Mouse (Mus musculus) midbrain, embryonic 12.5 days (tissue): ENCODE results near the gene 2210408I21Rik. TPM values are rescaled to one million over a fixed set of nuclear protein-coding genes. Genes with fewer than 3 reads are reported as not detected.

Source experiments
- ATAC-seq: fragments of 200-750 bp; cut with Nextera tagmentation; 2 replicates; pipeline ENCODE4 v1.8.0; 2017; ENCODE audit warnings: low read depth, moderate TSS enrichment, moderate library complexity; ENCODE audit not compliant: low FRiP score
- H3K27ac ChIP-seq: fragments of 300-500 bp; sonication (generic); replicated peaks from 2 replicates; pipeline ENCODE4 v1.5.1; 2016; ENCODE audit warnings: mild to moderate bottlenecking
- H3K27me3 ChIP-seq: fragments of 300-500 bp; sonication (generic); 2 replicates; pipeline ENCODE4 v1.6.1; 2016; ENCODE audit warnings: mild to moderate bottlenecking
- H3K36me3 ChIP-seq: fragments of 300-500 bp; sonication (generic); 2 replicates; pipeline ENCODE4 v1.6.1; 2016
- H3K4me1 ChIP-seq: fragments of 300-500 bp; sonication (generic); 2 replicates; pipeline ENCODE4 v1.6.1; 2016
- H3K4me2 ChIP-seq: fragments of 300-500 bp; sonication (generic); replicated peaks from 2 replicates; pipeline ENCODE4 v1.6.1; 2016; ENCODE audit warnings: mild to moderate bottlenecking, moderate library complexity
- H3K4me3 ChIP-seq: fragments of 300-500 bp; sonication (generic); 2 replicates; pipeline ENCODE4 v1.5.1; 2016; ENCODE audit warnings: mild to moderate bottlenecking
- H3K9ac ChIP-seq: fragments of 300-500 bp; sonication (generic); replicated peaks from 2 replicates; pipeline ENCODE4 v1.6.1; 2016; ENCODE audit warnings: mild to moderate bottlenecking, moderate library complexity
- H3K9me3 ChIP-seq: fragments of 300-500 bp; sonication (generic); 2 replicates; pipeline ENCODE4 v1.6.1; 2016; ENCODE audit warnings: mild to moderate bottlenecking
- WGBS: fragments of 180-500 bp; shearing (Covaris S2); methylation state at CpG from one replicate; pipeline ENCODE4 v1.1.7; 2016; 5-methylcytosine and 5-hydroxymethylcytosine counted together
- polyA plus RNA-seq: library from polyadenylated mRNA; unstranded; fragments of >200 nt; fragmentation: Nextera tagmentation; extraction: Ambion mirVana; gene quantifications from 2 replicates; pipeline ENCODE4 v1.2.1, GENCODE M21; 2016

Gene 2210408I21Rik
- polyA plus RNA-seq, 1 experiment from 2014 or later: 15.2 TPM

GRCm38 (mm10) chr13:77208764-77209418 lies 73.6 kb downstream of the 2210408I21Rik start:
- H3K9ac ChIP-seq: no peak overlapping the region
- no peak overlapping the region for H3K4me2 ChIP-seq
- H3K4me1 ChIP-seq: no peaks in the 10 kb centered on the region
- ATAC-seq: peak; percentile 49; the same call in 1 of the 2 replicates
- WGBS: 73% methylated on average over 7 of the region's 7 CpGs
- no peak overlapping the region for H3K4me3 ChIP-seq
- H3K27me3 ChIP-seq: no peaks in the 10 kb centered on the region
- no peaks in the 10 kb centered on the region for H3K36me3 ChIP-seq
- no peak overlapping the region for H3K27ac ChIP-seq
- H3K9me3 ChIP-seq: no peaks in the 10 kb centered on the region

DNA sequence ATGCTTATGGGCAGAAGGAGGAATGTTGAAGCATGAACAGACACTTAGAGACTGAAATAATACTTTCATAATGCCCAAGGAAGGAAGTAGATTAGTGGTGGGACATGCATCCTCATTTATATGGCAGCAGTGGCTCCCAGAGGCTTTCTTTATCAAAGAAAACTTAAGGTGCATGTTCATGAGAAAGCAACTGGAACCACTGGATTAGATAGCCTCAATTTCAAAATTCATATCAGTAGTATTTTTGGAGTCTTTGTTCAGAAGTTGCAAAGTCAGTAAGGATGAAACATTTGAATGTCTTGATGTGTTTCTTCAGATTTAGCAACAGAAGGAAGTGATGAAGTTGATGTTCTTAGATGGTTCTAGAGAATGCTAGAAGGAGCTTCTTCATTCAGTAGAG lies 77.9 kb downstream of the 2210408I21Rik start:
- no peak overlapping the region for H3K4me2 ChIP-seq
- no peak overlapping the region for H3K9ac ChIP-seq
- ATAC-seq: no peak
- H3K9me3 ChIP-seq: no peaks in the 10 kb centered on the region
- no peak overlapping the region for H3K27ac ChIP-seq
- H3K4me1 ChIP-seq: no peaks in the 10 kb centered on the region
- no peak overlapping the region for H3K4me3 ChIP-seq
- H3K27me3 ChIP-seq: no peaks in the 10 kb centered on the region
- no peaks in the 10 kb centered on the region for H3K36me3 ChIP-seq

DNA sequence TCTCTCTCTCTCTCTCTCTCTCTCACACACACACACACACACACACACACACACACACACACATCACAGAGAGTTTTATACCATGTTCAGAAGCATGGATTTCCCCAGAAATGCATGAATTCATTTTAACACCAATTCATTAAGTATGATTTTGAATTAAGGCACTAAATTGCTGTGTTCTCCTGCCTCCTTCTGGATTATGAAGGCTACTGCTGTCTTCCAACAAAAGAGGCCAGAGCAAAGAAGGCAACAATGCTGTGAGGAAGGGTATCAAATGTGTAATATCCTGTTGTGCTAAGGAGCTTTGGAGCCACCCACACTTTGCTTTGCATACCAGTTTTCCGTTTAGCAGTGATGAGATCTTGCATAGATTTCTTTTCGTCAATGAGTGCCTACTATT lies 80.1 kb downstream of the 2210408I21Rik start:
- Histone ChIP-seq H3K27me3 (no peaks in the 10 kb centered on the region), H3K4me2 (no peak overlapping the region), H3K9me3 (no peaks in the 10 kb centered on the region), H3K4me1 (no peaks in the 10 kb centered on the region), H3K9ac (no peak overlapping the region), H3K27ac (no peak overlapping the region), H3K36me3 (no peaks in the 10 kb centered on the region), H3K4me3 (no peak overlapping the region)
- no peak for ATAC-seq
- WGBS: 81% methylated on average over 2 of the region's 2 CpGs

DNA sequence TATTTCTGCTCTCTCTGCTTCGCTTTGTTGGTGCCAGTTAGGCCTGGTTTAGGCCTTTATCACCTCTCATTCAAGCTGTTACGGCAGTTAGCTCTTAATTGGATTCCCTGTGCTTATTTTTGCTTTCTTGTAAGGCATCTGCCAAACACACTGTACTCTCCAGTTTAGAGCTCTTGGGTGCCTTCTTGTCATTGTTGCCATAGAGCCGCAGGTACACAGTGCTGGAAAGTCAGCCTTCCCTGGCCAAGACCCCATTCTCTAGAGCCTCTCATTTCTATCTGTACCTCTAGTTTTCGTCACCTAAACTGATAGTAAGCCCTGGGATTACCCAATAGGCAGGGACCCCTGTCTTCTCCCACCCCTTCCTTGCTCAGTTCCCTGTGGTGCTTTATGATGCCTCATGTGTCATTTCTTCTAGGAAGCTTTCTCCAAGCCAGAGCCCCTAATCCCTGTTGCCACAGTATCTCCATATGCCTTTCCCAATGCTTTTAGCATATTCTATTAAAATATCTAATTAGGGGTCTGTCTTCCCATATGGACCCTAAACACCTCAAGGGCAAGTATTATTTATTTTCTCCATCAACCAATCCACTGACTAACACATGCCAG lies 82.4 kb downstream of the 2210408I21Rik start:
- Histone ChIP-seq H3K4me3 (no peak overlapping the region), H3K9me3 (no peaks in the 10 kb centered on the region), H3K27ac (no peak overlapping the region), H3K9ac (no peak overlapping the region), H3K4me2 (no peak overlapping the region), H3K36me3 (no peaks in the 10 kb centered on the region), H3K27me3 (no peaks in the 10 kb centered on the region), H3K4me1 (no peaks in the 10 kb centered on the region)
- no peak for ATAC-seq
- WGBS: 83% methylated on average over 4 of the region's 4 CpGs

DNA sequence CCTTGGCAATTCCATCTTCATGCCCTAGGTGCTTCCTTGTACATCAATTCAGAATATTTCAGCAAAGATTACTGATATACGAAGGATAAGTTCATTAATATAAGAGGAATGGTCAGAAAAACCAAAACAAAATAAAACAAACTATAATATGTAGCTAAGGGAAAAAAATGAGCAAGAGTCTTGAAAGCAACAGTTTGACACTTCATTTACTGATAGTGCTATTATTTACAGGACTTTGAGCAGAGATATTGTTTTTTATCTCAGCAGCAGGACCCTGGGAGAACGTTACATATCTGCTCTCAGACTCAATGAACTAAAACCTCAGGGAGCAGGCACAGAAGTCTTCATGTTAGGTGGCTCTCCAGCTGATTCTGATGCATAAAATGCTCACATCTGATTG lies 85.7 kb downstream of the 2210408I21Rik start:
- Histone ChIP-seq H3K4me3 (no peak overlapping the region), H3K9me3 (no peaks in the 10 kb centered on the region), H3K4me1 (no peaks in the 10 kb centered on the region), H3K27ac (no peak overlapping the region), H3K4me2 (no peak overlapping the region), H3K36me3 (no peaks in the 10 kb centered on the region), H3K27me3 (no peaks in the 10 kb centered on the region), H3K9ac (no peak overlapping the region)
- ATAC-seq: no peak
- 78% methylated on average over 2 of the region's 2 CpGs for WGBS

DNA sequence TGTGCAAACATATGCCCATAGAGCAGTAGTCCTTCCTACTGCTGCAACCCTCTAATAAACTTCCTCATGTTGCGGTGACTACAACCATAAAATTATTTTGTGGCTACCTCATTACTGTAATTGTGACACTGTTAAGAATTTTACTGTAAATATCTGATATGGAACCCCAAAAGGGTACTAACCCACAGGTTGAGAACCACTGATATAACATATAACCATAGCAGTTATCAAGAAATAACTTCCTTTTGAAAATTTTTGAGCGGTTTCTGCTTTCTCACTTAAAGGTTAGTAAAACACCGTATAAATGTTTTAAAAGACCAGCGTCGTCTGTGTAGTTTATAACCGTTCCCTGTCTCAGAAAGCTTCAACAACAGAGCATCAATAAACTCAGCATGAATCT lies 121.2 kb downstream of the 2210408I21Rik start:
- H3K4me1 ChIP-seq: no peaks in the 10 kb centered on the region
- no peak overlapping the region for H3K4me3 ChIP-seq
- no peaks in the 10 kb centered on the region for H3K9me3 ChIP-seq
- 94% methylated on average over 6 of the region's 6 CpGs for WGBS
- no peak overlapping the region for H3K4me2 ChIP-seq
- H3K27ac ChIP-seq: no peak overlapping the region
- ATAC-seq: no peak
- no peaks in the 10 kb centered on the region for H3K27me3 ChIP-seq
- H3K9ac ChIP-seq: no peak overlapping the region
- H3K36me3 ChIP-seq: no peaks in the 10 kb centered on the region

DNA sequence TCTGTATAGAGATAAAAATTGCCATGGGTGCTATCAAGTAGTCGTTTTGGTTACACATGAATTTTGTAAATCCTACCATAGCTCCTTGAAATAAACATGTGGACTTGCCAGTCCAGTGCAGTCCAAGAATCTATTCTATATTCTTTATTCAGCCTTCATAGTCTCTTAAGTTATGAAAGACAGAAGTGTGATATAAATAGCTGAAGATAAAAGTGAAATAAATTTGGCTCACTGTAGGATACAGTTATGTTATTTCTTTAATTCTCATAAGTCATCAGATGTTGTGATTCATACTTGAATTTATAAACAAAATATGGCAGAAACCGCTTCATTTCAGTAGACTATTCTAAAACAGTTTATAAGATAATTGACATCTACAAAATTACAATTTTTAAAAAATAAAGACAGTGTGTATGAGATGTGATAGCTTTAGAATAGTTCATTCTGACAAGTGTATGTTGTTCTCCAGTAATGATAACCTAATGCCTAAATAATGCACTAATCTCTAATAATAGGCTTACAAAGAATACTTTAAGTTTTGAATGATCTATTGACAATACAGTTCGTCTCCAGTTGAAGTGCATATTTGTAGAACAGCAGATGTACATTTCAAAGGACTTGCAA lies 127.5 kb downstream of the 2210408I21Rik start:
- no peak for ATAC-seq
- H3K4me2 ChIP-seq: no peak overlapping the region
- 70% methylated on average over 3 of the region's 3 CpGs for WGBS

DNA sequence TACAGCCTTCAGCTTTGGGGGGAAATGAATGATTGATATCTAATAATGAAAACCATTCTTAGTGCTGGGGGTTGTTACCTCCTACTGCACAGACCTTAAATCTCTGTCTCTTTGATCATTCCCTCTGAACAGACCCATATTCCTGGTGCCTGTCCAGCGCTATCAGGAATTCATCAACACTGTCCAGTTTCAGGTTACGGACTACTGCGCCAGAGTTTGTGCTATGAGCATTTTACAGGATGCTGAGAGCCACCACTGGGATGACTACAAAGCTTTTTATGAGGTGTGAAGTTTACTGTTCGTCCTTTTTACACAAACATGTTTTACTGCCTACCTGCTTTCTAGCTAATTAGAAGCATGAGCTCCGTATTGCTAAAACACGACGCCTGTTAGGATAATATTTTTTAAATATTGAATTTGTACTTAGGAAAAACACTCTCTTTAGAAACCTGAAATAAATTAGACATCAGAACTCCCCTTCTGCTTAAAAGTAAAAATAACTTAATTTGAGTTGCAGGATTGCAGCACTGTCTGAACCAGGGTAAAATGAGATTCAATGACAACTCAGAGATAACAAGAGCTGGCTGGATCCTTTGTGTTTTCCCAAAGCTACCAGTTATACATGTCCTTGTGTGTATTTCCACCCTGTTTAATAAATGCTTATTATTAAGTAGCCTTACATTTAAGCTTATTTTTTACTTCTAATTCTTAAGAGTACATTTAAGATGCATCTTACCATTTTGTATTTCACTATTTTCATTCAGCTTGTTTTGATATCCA lies 128.2 kb downstream of the 2210408I21Rik start:
- Histone ChIP-seq H3K27ac (no peak overlapping the region), H3K36me3 (no peaks in the 10 kb centered on the region), H3K27me3 (no peaks in the 10 kb centered on the region), H3K4me1 (0 out of 2 replicates have a peak, but pooled peaks cover 2% of the 10 kb centered on the region), H3K4me3 (no peak overlapping the region), H3K4me2 (no peak overlapping the region), H3K9ac (no peak overlapping the region), H3K9me3 (no peaks in the 10 kb centered on the region)
- ATAC-seq: no peak
- WGBS: 82% methylated on average over 7 of the region's 7 CpGs

More for the DNA sequence above, 127.5 kb downstream of the 2210408I21Rik start:
- no peaks in the 10 kb centered on the region for H3K27me3 ChIP-seq
- no peaks in the 10 kb centered on the region for H3K36me3 ChIP-seq
- H3K4me3 ChIP-seq: no peak overlapping the region
- H3K27ac ChIP-seq: no peak overlapping the region
- no peak overlapping the region for H3K9ac ChIP-seq
- H3K9me3 ChIP-seq: no peaks in the 10 kb centered on the region
- H3K4me1 ChIP-seq: 0 out of 2 replicates have a peak, but pooled peaks cover 2% of the 10 kb centered on the region

GRCm38 (mm10) chr13:77264481-77264880 lies 129.1 kb downstream of the 2210408I21Rik start:
- no peak for ATAC-seq
- WGBS: 81% methylated on average over 1 of the region's 1 CpGs
- Histone ChIP-seq H3K36me3 (no peaks in the 10 kb centered on the region), H3K9me3 (no peaks in the 10 kb centered on the region), H3K27me3 (no peaks in the 10 kb centered on the region), H3K9ac (no peak overlapping the region), H3K4me2 (no peak overlapping the region), H3K4me3 (no peak overlapping the region), H3K4me1 (0 out of 2 replicates have a peak, but pooled peaks cover 2% of the 10 kb centered on the region), H3K27ac (no peak overlapping the region)

- H3K36me3 ChIP-seq: no peaks in the 10 kb centered on the region
- WGBS: 83% methylated on average over 3 of the region's 3 CpGs
- H3K4me2 ChIP-seq: no peak overlapping the region
- no peaks in the 10 kb centered on the region for H3K9me3 ChIP-seq
- no peak overlapping the region for H3K4me3 ChIP-seq
- no peak overlapping the region for H3K9ac ChIP-seq
- H3K27me3 ChIP-seq: no peaks in the 10 kb centered on the region
- no peak overlapping the region for H3K27ac ChIP-seq
- ATAC-seq: no peak
- no peaks in the 10 kb centered on the region for H3K4me1 ChIP-seq
Measured at GRCm38 (mm10) chr13:77275172-77275747, 139.9 kb downstream of the 2210408I21Rik start.

- H3K36me3 ChIP-seq: no peaks in the 10 kb centered on the region
- H3K4me3 ChIP-seq: no peak overlapping the region
- H3K27me3 ChIP-seq: no peaks in the 10 kb centered on the region
- no peak overlapping the region for H3K9ac ChIP-seq
- no peak overlapping the region for H3K27ac ChIP-seq
- 70% methylated on average over 7 of the region's 7 CpGs for WGBS
- no peak for ATAC-seq
- no peaks in the 10 kb centered on the region for H3K4me1 ChIP-seq
- no peak overlapping the region for H3K4me2 ChIP-seq
- no peaks in the 10 kb centered on the region for H3K9me3 ChIP-seq
Measured at GRCm38 (mm10) chr13:77278659-77279413, 143.5 kb downstream of the 2210408I21Rik start.
